Mouse (Mus musculus) E14TG2a.4 (cell line): ENCODE results near the gene Fxyd4.

Source experiments
- CTCF ChIP-seq: conservative IDR thresholded peaks from 2 replicates; pipeline ENCODE4 v1.5.1; 2014; ENCODE audit warnings: low read length
- NANOG ChIP-seq: IDR thresholded peaks from 2 replicates; pipeline ENCODE4 v1.6.1; 2014; ENCODE audit warnings: borderline replicate concordance, low read length, mixed read lengths

DNA sequence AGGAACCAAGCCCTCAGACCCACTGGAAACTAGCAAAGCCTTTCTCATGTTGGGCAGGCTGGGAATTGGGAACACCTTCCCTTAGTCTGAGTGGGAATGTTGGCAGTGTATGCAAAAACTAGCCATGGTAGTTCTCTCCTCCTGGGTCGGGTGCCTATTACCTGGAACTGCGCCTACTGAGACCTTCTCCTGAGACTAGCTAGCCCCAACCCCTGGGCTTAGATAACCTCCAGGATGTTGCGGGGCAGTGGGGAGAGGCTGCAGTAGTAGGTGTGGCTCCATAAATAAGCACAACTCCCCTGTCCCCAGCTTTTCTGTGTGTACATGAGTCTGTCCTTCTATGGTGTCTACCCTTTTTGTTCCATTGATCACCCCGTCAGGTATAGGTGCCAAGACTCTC is 34.9 kb downstream of the Fxyd4 start:
- TF ChIP-seq CTCF (no peak), NANOG (no peak)
